Mouse (Mus musculus) spleen, adult 18-20 months (tissue): ENCODE measurements around the gene Fgl2.
"Not testable (repeated sequence)": the region's sequence is repeated elsewhere in the genome, so short reads cannot be mapped to it uniquely, and the experiment has no call there.

ENCODE experiments used
- DNase-seq, 2 experiments: peaks; one replicate each; pipeline ENCODE4 v3.0.0; 2022; ENCODE audit warnings: mixed read lengths in 2 of 2

Fgl2 gene

DNA sequence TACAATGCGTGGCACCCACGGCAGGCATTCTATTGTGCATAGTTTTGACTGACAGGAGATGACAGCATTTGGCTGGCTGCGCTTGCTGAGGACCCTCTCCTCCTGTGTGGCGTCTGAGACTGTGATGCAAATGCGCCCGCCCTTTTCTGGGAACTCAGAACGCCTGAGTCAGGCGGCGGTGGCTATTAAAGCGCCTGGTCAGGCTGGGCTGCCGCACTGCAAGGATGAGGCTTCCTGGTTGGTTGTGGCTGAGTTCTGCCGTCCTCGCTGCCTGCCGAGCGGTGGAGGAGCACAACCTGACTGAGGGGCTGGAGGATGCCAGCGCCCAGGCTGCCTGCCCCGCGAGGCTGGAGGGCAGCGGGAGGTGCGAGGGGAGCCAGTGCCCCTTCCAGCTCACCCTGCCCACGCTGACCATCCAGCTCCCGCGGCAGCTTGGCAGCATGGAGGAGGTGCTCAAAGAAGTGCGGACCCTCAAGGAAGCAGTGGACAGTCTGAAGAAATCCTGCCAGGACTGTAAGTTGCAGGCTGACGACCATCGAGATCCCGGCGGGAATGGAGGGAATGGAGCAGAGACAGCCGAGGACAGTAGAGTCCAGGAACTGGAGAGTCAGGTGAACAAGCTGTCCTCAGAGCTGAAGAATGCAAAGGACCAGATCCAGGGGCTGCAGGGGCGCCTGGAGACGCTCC is at the start of gene Fgl2:
Gene Fgl2 (plus strand): TSS at position 150 of the 687 bp plus-strand sequence.
- DNase-seq = peak; percentile 45 to 50

GRCm38 (mm10) chr5:21326494-21326893 is 45.9 kb upstream of the Fgl2 start:
- peak; percentile 71 to 90 for DNase-seq

DNA sequence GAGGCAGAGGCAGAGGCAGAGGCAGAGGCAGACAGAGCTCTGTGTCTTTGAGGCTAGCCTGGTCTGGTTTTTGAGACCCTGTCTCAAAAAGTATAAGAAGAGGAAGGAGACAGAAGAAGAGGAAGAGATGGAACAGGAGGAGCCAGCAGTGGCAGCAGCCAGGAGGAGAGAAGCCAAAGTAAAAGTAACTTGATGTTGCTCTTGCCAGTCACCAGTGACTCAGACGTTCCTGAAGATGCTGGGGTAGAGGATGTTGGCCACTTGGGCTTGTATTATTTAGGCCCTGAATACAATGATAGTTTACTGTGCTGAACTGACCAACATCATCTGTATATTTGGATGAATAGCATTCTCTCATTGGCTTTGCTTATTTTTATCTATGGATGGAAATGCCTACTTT is 43.9 kb upstream of the Fgl2 start:
- no peak for DNase-seq

- DNase-seq = no peak
Observed at GRCm38 (mm10) chr5:21329672-21330665, 42.5 kb upstream of the Fgl2 start.

- DNase-seq = no peak
Observed at GRCm38 (mm10) chr5:21331656-21332055, 40.8 kb upstream of the Fgl2 start.

DNA sequence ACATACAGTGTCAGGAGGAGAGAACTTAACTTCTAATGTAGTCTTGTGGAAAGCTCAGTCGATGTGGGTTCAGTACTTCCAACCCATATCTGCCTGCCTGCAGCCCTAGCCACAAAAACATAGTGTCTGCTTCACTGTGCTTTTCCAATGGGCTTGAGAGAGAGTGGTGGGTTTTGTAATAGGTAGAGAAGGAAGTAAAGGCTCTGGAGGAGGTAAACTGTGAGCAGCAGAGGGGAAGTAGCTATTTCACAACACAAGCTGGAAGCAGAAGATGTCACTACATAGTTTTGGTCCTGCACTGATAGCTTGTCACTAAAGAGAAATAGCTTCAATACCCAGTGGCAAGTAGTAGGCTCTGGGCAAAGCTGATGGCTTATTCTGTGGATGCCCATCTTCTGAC is 40.3 kb upstream of the Fgl2 start:
- no peak for DNase-seq

DNA sequence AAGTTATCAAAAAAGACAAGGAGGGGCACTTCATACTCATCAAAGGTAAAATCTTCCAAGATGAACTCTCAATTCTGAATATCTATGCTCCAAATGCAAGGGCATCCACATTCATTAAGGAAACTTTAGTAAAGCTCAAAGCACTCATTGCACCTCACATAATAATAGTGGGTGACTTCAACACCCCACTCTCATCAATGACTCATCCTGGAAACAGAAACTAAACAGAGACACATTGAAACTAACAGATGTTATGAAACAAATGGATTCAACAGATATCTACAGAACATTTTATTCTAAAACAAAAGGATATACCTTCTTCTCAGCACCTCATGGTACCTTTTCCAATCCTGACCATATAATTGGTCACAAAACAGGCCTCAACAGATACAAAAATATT is 30.2 kb upstream of the Fgl2 start:
- not testable (repeated sequence) for DNase-seq

DNA sequence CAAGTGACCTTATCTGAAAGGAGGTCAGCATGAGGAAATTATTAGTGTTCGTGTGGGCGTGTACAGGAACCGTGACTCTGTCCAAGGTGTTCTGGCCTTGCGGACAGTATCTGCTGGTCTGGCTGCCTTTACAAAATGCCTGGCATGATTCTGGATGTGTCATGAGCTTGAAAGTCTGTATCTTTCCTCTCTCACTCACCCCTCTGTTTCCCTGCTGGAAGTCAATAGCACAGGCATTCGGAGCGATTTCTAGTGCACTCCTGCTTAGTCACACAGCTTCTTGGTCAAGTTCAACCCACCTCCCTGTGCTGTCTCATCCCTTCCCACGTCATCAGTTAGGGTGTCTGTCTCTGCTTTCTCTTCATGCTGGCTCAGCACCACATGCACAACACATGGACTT is 24.1 kb upstream of the Fgl2 start:
- no peak for DNase-seq

- no peak for DNase-seq
Observed at GRCm38 (mm10) chr5:21351678-21352077, 20.8 kb upstream of the Fgl2 start.

DNA sequence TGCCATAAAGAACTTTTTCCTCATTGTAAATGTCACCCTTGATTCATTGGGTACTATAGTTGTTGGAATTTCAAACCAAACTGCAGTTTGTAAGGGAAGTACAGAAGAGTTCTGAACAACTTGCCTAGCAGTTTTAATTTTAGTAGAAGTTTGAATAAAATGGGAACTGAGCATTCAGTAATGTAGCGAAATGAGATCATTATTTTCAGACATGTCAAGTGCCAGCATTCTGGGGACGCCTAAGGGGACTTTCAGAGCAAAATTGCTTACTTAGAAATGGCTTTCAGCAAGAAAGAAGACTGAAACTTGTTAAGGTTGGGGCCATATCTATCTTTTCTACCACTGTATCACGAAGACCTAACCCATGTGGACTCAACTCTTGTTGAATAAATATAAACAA is 13.8 kb upstream of the Fgl2 start:
- no peak for DNase-seq

- no peak for DNase-seq
Observed at GRCm38 (mm10) chr5:21363343-21363742, 9.1 kb upstream of the Fgl2 start.

GRCm38 (mm10) chr5:21366338-21367053 is 5.9 kb upstream of the Fgl2 start:
- no peak for DNase-seq

DNA sequence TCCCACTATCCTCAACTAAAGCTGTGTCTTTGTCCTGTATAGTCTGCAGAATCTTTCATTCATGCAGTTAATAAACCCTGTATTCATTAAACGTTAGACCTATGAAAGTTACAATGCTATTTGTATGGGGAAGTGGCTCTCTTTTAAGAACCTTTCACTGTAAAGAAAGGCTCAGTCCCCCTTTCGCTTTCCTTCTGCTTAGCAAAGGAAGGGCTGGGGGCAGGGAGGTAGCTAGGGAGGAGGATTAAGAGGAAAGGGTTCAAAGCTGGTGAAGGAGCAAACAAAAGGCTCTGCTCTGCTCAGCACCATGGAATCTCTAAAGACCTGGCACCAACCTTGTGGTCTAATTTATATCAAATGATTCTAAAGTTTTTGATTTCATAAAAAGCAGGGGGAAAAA is 4.9 kb upstream of the Fgl2 start:
- DNase-seq = no peak

- DNase-seq = no peak
Observed at GRCm38 (mm10) chr5:21370218-21370947, 2.1 kb upstream of the Fgl2 start.

DNA sequence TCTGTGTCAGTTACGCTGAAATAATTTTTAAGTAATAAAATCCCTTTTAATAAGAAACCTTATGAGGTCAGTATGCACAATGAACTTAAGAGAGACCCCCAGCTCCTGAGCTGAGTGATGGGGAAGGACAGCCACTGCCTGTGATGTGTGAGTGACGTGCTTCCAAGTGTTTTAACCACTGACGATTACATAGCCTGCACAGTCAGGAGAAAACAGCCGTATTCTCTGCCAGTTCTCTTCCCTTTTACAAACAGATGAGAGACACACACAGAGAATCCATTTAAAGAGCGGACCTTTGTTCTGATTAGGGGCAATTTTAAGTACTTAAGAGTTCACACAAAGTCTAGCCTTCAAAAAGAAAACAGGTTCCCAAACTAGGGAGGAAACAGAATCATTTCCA is 522 bp upstream of the Fgl2 start:
- no peak for DNase-seq

GRCm38 (mm10) chr5:21373180-21373518 is 707 bp downstream of the Fgl2 start:
- DNase-seq = no peak

GRCm38 (mm10) chr5:21376935-21377334 is 4.5 kb downstream of the Fgl2 start:
- DNase-seq = no peak

GRCm38 (mm10) chr5:21378397-21378796 is 6.0 kb downstream of the Fgl2 start:
- DNase-seq = no peak

DNA sequence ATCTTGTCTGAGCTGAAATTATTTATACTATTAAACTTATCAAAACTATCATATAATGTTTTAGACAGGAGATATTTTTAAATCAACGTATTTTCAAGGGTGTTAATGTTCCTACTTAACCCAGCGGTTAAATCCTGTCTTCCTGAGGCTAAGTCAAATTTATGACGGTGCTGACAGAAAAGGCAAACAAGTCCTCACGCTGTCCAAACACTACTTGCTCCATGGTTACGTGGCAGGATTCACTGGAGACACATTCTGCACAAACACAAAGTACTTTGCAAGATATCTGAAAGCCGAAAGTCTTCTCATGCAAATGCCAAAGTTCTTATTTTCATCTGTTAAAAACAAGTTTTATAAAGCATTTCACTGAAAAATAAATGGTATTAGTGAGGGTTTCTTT is 9.5 kb downstream of the Fgl2 start:
- DNase-seq = no peak

DNA sequence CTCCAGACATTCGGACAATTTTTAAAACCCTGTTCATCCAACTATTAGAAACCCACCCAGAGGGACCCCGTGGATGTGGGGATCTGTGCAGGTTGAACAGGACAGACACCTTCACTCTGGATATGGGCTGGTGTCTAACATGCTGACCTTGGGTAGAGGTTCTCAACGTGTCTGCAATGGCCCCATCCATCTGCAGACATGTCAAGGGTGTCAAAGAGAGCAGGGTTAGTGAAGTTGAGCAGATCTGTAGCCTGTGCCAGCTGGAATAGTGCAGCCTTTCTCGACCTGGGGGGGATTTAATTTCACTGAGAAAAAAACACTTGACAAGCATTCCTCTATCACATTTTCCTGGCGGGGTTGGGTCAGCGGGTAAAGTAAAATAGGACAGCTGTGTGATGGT is 10.2 kb downstream of the Fgl2 start:
- DNase-seq = no peak

DNA sequence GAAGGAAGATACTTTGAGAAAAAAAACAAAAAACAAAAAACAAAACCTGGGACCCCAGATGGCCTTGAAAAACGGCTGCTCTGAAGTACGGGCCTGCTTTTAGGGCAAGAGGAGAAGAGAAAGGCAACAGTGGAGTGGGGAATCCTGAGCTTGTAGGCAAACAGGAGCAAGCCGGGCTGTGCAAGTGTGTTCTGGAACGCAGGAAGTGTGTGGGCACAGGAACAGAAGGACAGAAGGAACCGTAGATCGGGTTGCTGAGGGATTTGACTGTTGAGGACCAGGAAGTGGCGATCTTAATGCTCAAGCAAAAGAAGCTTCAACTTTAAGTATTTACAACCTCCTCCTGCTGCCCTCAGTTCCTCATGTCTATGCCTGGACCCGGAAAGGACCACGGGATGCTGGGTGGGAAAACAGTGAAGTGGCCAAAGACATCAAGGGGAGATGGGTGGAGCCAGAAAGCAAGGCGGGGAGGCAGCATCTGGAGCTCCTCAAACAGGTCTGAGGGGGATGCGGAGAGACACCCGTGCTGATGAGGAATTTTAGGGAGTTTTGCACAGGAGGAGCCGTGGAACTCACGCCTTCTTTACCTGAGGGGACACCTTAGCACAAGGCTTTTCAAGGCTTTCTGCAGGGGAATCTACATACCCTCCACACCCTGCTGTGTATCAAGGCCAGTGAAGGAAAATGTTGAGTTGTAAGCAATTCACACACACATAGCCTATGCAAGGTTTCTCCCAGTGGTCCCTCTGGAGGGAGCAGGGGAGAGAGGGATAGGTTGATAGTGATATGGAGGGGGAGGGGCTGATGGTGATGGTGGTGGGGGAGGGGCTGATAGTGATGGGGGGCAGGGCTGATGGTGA is 11.2 kb downstream of the Fgl2 start:
- no peak for DNase-seq
